Mouse (Mus musculus) heart, adult 9 months (tissue): ENCODE measurements around the gene Kmt2a.
"Not testable (repeated sequence)": the region's sequence is repeated elsewhere in the genome, so short reads cannot be mapped to it uniquely, and the experiment has no call there.

Source experiments
- DNase-seq, 2 experiments: peaks; one replicate each; pipeline ENCODE4 v3.0.0; 2022; ENCODE audit warnings: low spot score in 2 of 2

Gene Kmt2a

GRCm38 (mm10) chr9:44819920-44820827 lies 60.9 kb downstream of the Kmt2a start:
- DNase-seq, result peak in 1 of 2 experiments; percentile 27

DNA sequence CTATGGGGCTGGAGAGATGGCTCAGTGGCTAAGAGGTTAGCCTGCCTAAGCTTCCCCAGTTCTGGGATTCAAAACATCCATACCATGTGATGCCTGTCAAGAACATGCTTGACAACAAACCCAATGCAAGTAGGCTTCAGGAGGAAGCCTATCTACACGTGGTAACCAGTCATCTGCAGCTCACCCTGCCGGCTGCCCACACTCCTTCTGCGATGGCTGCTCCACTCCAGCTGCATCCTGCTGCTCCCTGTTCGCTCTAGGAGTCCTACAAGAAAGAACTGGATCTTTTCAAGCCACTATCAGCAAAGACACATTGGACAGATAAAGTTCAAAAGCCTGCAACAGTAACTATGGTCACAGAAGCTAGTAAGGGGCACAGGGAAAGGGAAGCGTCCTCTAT lies 63.6 kb downstream of the Kmt2a start:
- DNase-seq, result no peak

- no peak for DNase-seq
Observed at GRCm38 (mm10) chr9:44814179-44814578, 66.9 kb downstream of the Kmt2a start.

DNA sequence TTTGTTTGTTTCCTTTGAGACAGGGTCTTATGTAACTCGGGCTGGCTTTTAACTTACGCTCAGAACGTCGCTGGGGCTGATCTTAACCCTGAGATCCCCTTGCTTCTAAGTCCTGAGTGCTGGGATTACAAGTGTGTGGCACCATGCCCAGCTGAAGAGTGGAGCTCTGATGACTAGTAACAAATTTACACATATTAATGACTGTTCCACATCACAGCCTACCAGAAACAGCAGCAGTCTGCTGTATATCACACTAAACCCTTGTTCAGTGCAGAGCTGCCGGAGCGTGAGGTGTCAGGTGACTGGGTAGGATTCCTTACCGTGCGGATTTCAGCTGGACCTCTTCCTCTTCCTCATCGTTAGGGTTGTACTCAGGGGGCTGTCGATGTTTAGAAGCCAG lies 70.8 kb downstream of the Kmt2a start:
- DNase-seq, result no peak

GRCm38 (mm10) chr9:44807778-44808177 lies 73.3 kb downstream of the Kmt2a start:
- DNase-seq, result no peak

DNA sequence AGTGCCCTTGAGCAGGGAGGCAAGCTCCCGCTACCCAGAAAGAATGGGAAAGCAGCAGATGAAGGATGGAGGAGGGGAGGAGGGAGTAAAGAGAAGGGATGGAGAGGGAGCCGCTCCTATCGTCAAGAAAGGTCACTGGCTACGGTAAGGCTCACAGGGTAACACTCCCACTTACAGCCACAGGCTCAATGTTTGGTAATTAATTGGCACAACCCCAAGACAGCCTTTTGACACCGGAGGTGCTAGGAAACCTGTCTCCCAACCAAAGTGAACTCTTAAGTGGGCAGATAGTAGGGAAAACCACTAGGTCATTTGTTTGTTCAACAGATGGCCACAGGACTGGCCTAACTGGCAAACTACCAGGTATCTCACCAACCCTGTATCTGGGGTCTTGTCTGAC lies 74.0 kb downstream of the Kmt2a start:
- no peak for DNase-seq

GRCm38 (mm10) chr9:44805536-44805935 lies 75.6 kb downstream of the Kmt2a start:
- DNase-seq, result no peak

- no peak for DNase-seq
Observed at GRCm38 (mm10) chr9:44804678-44805077, 76.4 kb downstream of the Kmt2a start.

DNA sequence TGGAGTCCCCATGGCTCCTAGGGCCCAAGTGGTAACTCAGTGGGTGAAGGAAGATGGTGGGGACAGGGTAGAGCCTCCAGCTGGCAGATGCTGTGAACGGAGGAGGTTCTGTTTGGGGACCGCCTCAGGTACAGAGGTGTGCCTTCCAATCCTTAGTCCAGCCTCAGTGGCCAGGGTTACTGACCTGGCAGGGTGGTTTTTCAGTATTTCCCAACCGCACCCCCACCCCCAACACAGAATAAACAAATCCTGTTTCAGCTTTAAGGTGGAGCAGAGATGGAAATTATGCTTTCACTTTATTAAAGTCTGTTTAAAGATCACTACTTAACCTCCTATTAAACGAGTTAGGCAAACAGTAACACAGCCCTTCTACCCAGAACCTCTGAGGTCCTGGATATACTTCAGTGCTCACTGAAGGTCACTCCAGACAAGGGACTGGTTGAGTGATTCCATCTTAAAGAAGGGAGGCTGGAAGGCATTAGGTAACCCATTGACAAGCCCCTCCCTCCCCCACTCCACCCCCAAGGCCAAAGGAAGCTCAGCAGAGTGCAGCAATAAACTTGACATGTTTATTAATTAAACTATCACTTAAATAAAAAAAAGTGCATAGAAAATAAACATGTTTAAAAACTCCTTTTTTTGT lies 78.2 kb downstream of the Kmt2a start, which contains the start of gene Ttc36:
TSS of gene Ttc36 (minus strand) at position 265 of the 643 bp plus-strand sequence.
- DNase-seq, result no peak

DNA sequence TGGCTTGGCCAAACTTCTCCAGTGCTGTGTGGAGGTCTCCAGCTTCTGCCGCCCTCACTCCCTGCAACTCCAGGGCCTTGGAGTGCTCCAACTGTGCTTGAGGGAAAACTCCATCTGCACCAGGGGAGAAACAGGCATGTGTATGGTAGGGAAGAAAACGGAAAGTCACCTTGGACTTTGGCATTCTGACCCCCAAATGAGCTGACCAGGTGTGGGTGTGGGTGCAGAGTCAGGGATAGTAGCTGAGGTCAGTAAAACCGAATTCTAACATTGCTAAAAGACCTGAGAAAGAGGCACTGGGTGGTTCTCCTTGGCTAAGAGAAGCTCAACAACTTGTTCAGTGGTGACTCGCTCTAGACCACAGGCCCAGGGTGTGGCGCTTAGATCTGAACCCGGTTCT lies 79.4 kb downstream of the Kmt2a start:
- no peak for DNase-seq

DNA sequence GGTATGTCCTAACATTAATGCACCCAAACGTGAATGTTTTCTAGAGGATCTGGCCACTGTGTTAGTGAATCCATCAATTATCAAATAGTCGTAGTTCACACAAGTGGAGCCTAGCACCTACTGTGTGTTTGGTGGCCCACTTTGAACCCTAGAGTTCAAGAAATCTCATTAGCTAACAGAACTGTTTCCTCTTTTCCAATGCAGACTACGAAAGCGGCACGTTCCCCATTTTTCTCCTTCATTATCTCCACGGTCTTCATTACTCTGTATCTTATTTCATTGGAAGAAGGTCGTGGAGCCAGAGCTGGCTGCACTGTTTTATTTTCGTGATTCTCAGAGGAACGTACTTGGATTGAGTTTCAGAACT lies 81.2 kb downstream of the Kmt2a start:
- DNase-seq, result no peak

- peak; percentile 77 to 82 for DNase-seq
Observed at GRCm38 (mm10) chr9:44799102-44799957, 81.8 kb downstream of the Kmt2a start, which contains the start of gene Tmem25. Gene Tmem25, minus strand, starts transcription at chr9:44799307.

DNA sequence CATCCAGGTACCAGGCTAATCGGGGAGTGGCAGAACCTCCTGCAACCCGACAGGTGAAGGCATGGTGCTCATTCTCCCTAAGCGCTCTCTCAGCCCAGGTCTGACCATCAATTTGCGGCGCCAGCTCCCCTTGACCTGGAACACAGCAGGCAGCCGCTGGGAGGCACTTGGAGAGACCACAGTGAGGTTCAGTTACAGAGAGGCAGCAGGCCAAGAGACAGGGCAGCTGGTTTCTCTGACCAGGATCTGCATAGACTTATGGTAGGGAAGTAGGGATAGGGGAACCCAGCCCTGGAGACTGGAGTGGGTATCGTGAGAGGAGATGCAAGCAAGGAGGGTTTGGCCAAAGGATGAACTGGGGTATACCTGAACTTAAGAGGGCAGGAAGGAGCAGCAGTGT lies 82.8 kb downstream of the Kmt2a start:
- no peak for DNase-seq

DNA sequence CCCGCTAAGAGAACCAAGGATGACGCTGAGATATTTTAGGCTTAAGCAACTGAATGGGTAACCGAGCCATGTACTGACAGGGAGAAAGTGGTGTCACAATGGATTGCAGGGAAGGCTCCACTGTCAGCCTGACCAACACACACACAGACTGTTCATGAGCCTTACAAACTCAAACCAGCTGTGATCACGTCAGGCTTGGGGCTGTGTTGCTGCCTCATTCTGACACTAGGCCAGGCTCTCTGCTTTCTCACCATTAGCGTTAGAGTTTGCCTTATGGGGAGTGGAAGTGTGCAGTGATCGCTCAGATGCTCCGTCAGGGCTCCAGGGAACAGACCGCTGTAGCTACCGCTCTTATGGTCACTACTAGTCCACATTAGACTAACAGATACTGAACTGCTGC lies 88.3 kb downstream of the Kmt2a start:
- no peak for DNase-seq

DNA sequence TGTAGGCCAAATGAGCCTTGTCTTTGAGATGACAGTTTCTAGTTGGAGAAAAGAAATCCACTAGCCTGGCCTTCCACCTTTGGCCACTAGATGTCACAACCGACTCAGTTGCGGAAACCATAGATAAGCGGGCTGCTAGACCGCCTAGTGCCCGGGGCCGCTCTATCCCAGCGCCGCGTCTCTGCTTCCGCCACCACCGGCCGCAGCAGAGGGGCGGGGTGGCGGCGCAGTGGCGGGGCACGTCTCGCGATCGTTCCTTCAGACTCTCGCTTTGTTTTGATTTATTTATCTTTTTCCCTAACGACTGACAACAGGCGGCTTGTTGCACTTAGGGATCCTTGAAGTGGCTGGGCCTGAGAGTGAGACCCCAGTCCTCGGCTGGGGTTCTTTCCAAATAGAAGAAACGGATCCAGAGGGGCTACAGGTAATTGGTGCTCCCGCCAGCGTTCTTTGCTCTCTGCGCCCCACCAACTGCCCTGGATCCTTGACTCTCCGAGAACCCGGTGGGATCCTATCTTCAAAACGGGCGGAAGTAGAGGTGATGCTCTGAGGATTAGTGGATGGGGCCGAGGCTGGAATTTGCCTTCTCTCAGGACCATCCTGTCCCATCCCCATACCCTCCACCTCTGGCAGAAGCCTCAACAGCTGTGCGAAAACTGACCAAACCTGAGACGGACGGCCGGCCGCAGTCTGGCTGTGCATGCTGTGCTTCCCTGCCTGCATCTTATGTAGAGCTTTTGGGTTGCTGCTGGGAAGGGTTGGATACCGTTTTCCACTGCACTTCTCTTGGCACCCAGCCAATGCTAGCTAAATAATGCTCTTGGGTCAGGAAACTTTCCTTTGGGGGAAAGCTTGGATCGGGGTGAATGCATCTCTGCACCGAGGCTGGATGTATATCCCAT lies 108.1 kb downstream of the Kmt2a start:
- peak; percentile 90 to 93 for DNase-seq

GRCm38 (mm10) chr9:44772392-44772749 lies 108.7 kb downstream of the Kmt2a start:
- DNase-seq, result no peak

DNA sequence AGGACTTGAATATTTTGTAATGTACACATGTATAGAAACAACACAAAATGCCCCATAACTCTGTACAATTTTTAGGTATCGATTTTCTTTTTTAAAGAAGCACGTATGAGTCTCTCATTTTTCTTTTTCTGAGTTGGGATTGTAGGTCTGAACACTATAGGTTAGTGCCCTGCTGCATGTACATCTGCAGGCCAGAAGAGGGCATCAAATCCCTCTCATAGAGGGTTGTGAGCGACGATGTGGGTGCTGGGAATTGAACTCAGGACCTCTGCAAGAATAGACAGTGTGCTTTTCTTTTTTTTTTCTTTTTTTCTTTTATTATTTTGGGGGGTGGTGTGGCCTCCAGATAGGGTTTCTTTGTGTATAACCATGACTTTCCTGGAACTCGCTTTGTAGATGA lies 109.7 kb downstream of the Kmt2a start:
- no peak for DNase-seq

- not testable (repeated sequence) for DNase-seq
Observed at GRCm38 (mm10) chr9:44768029-44768394, 113.1 kb downstream of the Kmt2a start.

- DNase-seq, result peak; percentile 79 to 87
Observed at GRCm38 (mm10) chr9:44767101-44768028, 113.7 kb downstream of the Kmt2a start, which contains the start of the genes Arcn1 and Ift46. Gene Arcn1, minus strand, starts transcription at chr9:44767845. Gene Ift46, plus strand, starts transcription at chr9:44767908.

GRCm38 (mm10) chr9:44760873-44761272 lies 120.2 kb downstream of the Kmt2a start:
- DNase-seq, result no peak
